Mouse (Mus musculus): Measurements from ENCODE around the gene Rpf2. TPM values are rescaled to one million over a fixed set of nuclear protein-coding genes. Genes with fewer than 3 reads are reported as not detected.

Gene Rpf2
- polyA plus RNA-seq, 2 experiments = 16.8 to 39.2 TPM

GRCm38 (mm10) chr10:40256716-40257115, 9.9 kb upstream of the Rpf2 start:
- peak overlapping the region; percentile 91 for H3K27ac ChIP-seq
- no peak for TF ChIP-seq EP300 (IDR thresholded peaks at IDR 0.05; ENCODE audit: low read depth)
- no peak for TF ChIP-seq CTCF (IDR thresholded peaks at IDR 0.05; ENCODE audit: low read depth)
- WGBS (ENCODE audit: insufficient replicate concordance) = 3% methylated on average over 5 of the region's 5 CpGs

GRCm38 (mm10) chr10:40250969-40251368, 4.1 kb upstream of the Rpf2 start:
- 26% methylated on average over 6 of the region's 6 CpGs for WGBS (ENCODE audit: insufficient replicate concordance)
- H3K36me3 ChIP-seq (replicated peaks; ENCODE audit: control insufficient read depth, insufficient read depth, low read depth) = peaks cover 4% of the 10 kb centered on the region

More at GRCm38 (mm10) chr10:40256716-40257115, 9.9 kb upstream of the Rpf2 start:
- Histone ChIP-seq H3K27me3 (ENCODE audit: control insufficient read depth, insufficient read depth, low read length) (no peaks in the 10 kb centered on the region), H3K9ac (replicated peaks) (peak overlapping the region; percentile 96), H3K9me3 (ENCODE audit: control insufficient read depth, low read length) (no peaks in the 10 kb centered on the region), H3K4me3 (ENCODE audit: insufficient read depth in 1 of 2, low read depth in 2 of 2, low read length in 2 of 2) (peak overlapping the region; percentile 63 to 94), H3K4me1 (replicated peaks; ENCODE audit: control insufficient read depth in 2 of 2, insufficient read depth in 2 of 2, low read length in 1 of 2) (peaks cover 12 to 20% of the 10 kb centered on the region in 2 experiments), H3K36me3 (replicated peaks; ENCODE audit: control insufficient read depth, insufficient read depth, low read depth) (no peaks in the 10 kb centered on the region; the same call in none of the 2 replicates), H3K4me2 (ENCODE audit: low read depth) (peak overlapping the region; percentile 99)
- ATAC-seq (ENCODE audit: insufficient read depth) (peak; percentile 21; the same call in 1 of the 2 replicates), DNase-seq (ENCODE audit: low read depth in 3 of 3, low spot score in 3 of 3) (peak; percentile 62 to 69 (median 67))

GRCm38 (mm10) chr10:40249625-40250024, 2.8 kb upstream of the Rpf2 start:
- no peak overlapping the region for H3K9ac ChIP-seq (replicated peaks)
- WGBS (ENCODE audit: insufficient replicate concordance) = 77% methylated on average over 9 of the region's 9 CpGs
- H3K4me1 ChIP-seq (replicated peaks; ENCODE audit: control insufficient read depth in 2 of 2, insufficient read depth in 2 of 2, low read length in 1 of 2) = peaks cover 5 to 13% of the 10 kb centered on the region in 2 experiments; a peak in 3 of 4 replicates
- no peak for ATAC-seq (ENCODE audit: insufficient read depth)
- H3K9me3 ChIP-seq (ENCODE audit: control insufficient read depth, low read length) = no peaks in the 10 kb centered on the region
- no peak overlapping the region for H3K4me2 ChIP-seq (ENCODE audit: low read depth)
- DNase-seq (ENCODE audit: low read depth in 3 of 3, low spot score in 3 of 3) = no peak
- H3K4me3 ChIP-seq (ENCODE audit: insufficient read depth in 1 of 2, low read depth in 2 of 2, low read length in 2 of 2) = no peak overlapping the region
- no peaks in the 10 kb centered on the region for H3K27me3 ChIP-seq (ENCODE audit: control insufficient read depth, insufficient read depth, low read length)
- H3K27ac ChIP-seq = no peak overlapping the region
- H3K36me3 ChIP-seq (replicated peaks; ENCODE audit: control insufficient read depth, insufficient read depth, low read depth) = peaks cover 4% of the 10 kb centered on the region
- TF ChIP-seq EP300 (IDR thresholded peaks at IDR 0.05; ENCODE audit: low read depth) = no peak
- TF ChIP-seq CTCF (IDR thresholded peaks at IDR 0.05; ENCODE audit: low read depth) = peak; percentile 28; the same call in 1 of the 2 replicates

More at GRCm38 (mm10) chr10:40250969-40251368, 4.1 kb upstream of the Rpf2 start:
- TF ChIP-seq CTCF (IDR thresholded peaks at IDR 0.05; ENCODE audit: low read depth) (no peak), EP300 (IDR thresholded peaks at IDR 0.05; ENCODE audit: low read depth) (no peak)
- Histone ChIP-seq H3K27ac (no peak overlapping the region), H3K9ac (replicated peaks) (no peak overlapping the region), H3K4me3 (ENCODE audit: insufficient read depth in 1 of 2, low read depth in 2 of 2, low read length in 2 of 2) (no peak overlapping the region), H3K9me3 (ENCODE audit: control insufficient read depth, low read length) (no peaks in the 10 kb centered on the region), H3K4me2 (ENCODE audit: low read depth) (no peak overlapping the region), H3K27me3 (ENCODE audit: control insufficient read depth, insufficient read depth, low read length) (no peaks in the 10 kb centered on the region), H3K4me1 (replicated peaks; ENCODE audit: control insufficient read depth in 2 of 2, insufficient read depth in 2 of 2, low read length in 1 of 2) (peaks cover 5 to 9% of the 10 kb centered on the region in 2 experiments; a peak in 3 of 4 replicates)
- ATAC-seq (ENCODE audit: insufficient read depth) (no peak), DNase-seq (ENCODE audit: low read depth in 3 of 3, low spot score in 3 of 3) (no peak)

GRCm38 (mm10) chr10:40247166-40247716, 405 bp upstream of the Rpf2 start:
- peak overlapping the region; percentile 65 to 99 for H3K4me3 ChIP-seq (ENCODE audit: insufficient read depth in 1 of 2, low read depth in 2 of 2, low read length in 2 of 2)
- TF ChIP-seq EP300 (IDR thresholded peaks at IDR 0.05; ENCODE audit: low read depth) = no peak
- TF ChIP-seq CTCF (IDR thresholded peaks at IDR 0.05; ENCODE audit: low read depth) = no peak
- H3K4me2 ChIP-seq (ENCODE audit: low read depth) = peak overlapping the region; percentile 87
- H3K36me3 ChIP-seq (replicated peaks; ENCODE audit: control insufficient read depth, insufficient read depth, low read depth) = peaks cover 8% of the 10 kb centered on the region
- WGBS (ENCODE audit: insufficient replicate concordance) = 29% methylated on average over 11 of the region's 11 CpGs
- H3K27me3 ChIP-seq (ENCODE audit: control insufficient read depth, insufficient read depth, low read length) = no peaks in the 10 kb centered on the region
- ATAC-seq (ENCODE audit: insufficient read depth) = no peak; the same call in 1 of the 2 replicates
- H3K9me3 ChIP-seq (ENCODE audit: control insufficient read depth, low read length) = no peaks in the 10 kb centered on the region
- no peak for DNase-seq (ENCODE audit: low read depth in 3 of 3, low spot score in 3 of 3)
- no peak overlapping the region for H3K27ac ChIP-seq
- H3K4me1 ChIP-seq (replicated peaks; ENCODE audit: control insufficient read depth in 2 of 2, insufficient read depth in 2 of 2, low read length in 1 of 2) = peaks cover 5 to 15% of the 10 kb centered on the region in 2 experiments; a peak in 3 of 4 replicates
- peak overlapping the region; percentile 77 for H3K9ac ChIP-seq (replicated peaks)

GRCm38 (mm10) chr10:40237826-40238225, 9.0 kb downstream of the Rpf2 start:
- Histone ChIP-seq H3K27ac (no peak overlapping the region), H3K4me1 (replicated peaks; ENCODE audit: control insufficient read depth in 2 of 2, insufficient read depth in 2 of 2, low read length in 1 of 2) (no peaks in the 10 kb centered on the region), H3K4me2 (ENCODE audit: low read depth) (no peak overlapping the region), H3K9me3 (ENCODE audit: control insufficient read depth, low read length) (no peaks in the 10 kb centered on the region), H3K4me3 (ENCODE audit: insufficient read depth in 1 of 2, low read depth in 2 of 2, low read length in 2 of 2) (no peak overlapping the region), H3K36me3 (replicated peaks; ENCODE audit: control insufficient read depth, insufficient read depth, low read depth) (peaks cover 29% of the 10 kb centered on the region), H3K9ac (replicated peaks) (no peak overlapping the region), H3K27me3 (ENCODE audit: control insufficient read depth, insufficient read depth, low read length) (no peaks in the 10 kb centered on the region)
- DNase-seq (ENCODE audit: low read depth in 3 of 3, low spot score in 3 of 3) = no peak
- no peak for ATAC-seq (ENCODE audit: insufficient read depth)
- no peak for TF ChIP-seq EP300 (IDR thresholded peaks at IDR 0.05; ENCODE audit: low read depth)
- no peak for TF ChIP-seq CTCF (IDR thresholded peaks at IDR 0.05; ENCODE audit: low read depth)
- WGBS (ENCODE audit: insufficient replicate concordance) = 85% methylated on average over 5 of the region's 5 CpGs

Measured in liver, embryonic 14.5 days (tissue).